Mouse (Mus musculus) hindbrain, postnatal 0 days (tissue): ENCODE measurements at regions not wholly inside any gene's neighbourhood (a gene's known extent, or its start where the extent isn't known, plus 50 kb on each side); places are given as distances from the start of the nearest gene placed in this dataset.

Experiments used
- ATAC-seq: fragments of 200-750 bp; cut with Nextera tagmentation; 2 replicates; pipeline ENCODE4 v1.8.0; 2017; ENCODE audit warnings: mild to moderate bottlenecking, moderate TSS enrichment, moderate library complexity
- DNase-seq: peaks from one replicate; pipeline ENCODE4 v3.0.0-alpha.2; 2015; ENCODE audit warnings: low spot score
- H3K27ac ChIP-seq: fragments of 300-500 bp; sonication (generic); 2 replicates; pipeline ENCODE4 v1.5.1; 2014; ENCODE audit warnings: mild to moderate bottlenecking
- H3K27me3 ChIP-seq: fragments of 300-500 bp; sonication (generic); 2 replicates; pipeline ENCODE4 v1.6.1; 2014; ENCODE audit warnings: low read length, mixed read lengths; ENCODE audit not compliant: insufficient read depth
- H3K36me3 ChIP-seq: fragments of 300-500 bp; sonication (generic); 2 replicates; pipeline ENCODE4 v1.6.1; 2014; ENCODE audit warnings: low read length, mixed read lengths; ENCODE audit not compliant: insufficient read depth
- H3K4me1 ChIP-seq: fragments of 300-500 bp; sonication (generic); 2 replicates; pipeline ENCODE4 v1.6.1; 2014; ENCODE audit warnings: antibody characterized with exemption, low read length, mixed read lengths; ENCODE audit not compliant: insufficient read depth
- H3K4me2 ChIP-seq: fragments of 300-500 bp; sonication (generic); 2 replicates; pipeline ENCODE4 v1.6.1; 2014; ENCODE audit warnings: low read depth, mild to moderate bottlenecking, low read length, moderate library complexity, mixed read lengths
- H3K4me3 ChIP-seq: fragments of 300-500 bp; sonication (generic); 2 replicates; pipeline ENCODE4 v1.5.1; 2014; ENCODE audit warnings: low read length
- H3K9ac ChIP-seq: fragments of 300-500 bp; sonication (generic); replicated peaks from 2 replicates; pipeline ENCODE4 v1.6.1; 2014; ENCODE audit warnings: mild to moderate bottlenecking, low read length, moderate library complexity, mixed read lengths
- H3K9me3 ChIP-seq: fragments of 300-500 bp; sonication (generic); 2 replicates; pipeline ENCODE4 v1.6.1; 2016; ENCODE audit warnings: low read length, mixed read lengths
- CTCF ChIP-seq: IDR thresholded peaks from 2 replicates; pipeline ENCODE4 v1.5.1; 2016; ENCODE audit warnings: antibody characterized with exemption, control low read depth, low read depth
- WGBS: fragments of 180-500 bp; shearing (Covaris S2); extraction: QIAGEN DNeasy Blood & Tissue Kit; methylation state at CpG from one replicate; pipeline ENCODE4 v1.1.7; 2014; 5-methylcytosine and 5-hydroxymethylcytosine counted together

GRCm38 (mm10) chr14:76292211-76292610, 122.5 kb upstream of the Tsc22d1 start:
- DNase-seq (no peak), ATAC-seq (no peak)
- WGBS: 57% methylated on average over 4 of the region's 4 CpGs
- Histone ChIP-seq H3K4me2 (no peak overlapping the region), H3K27me3 (no peaks in the 10 kb centered on the region), H3K9me3 (no peaks in the 10 kb centered on the region), H3K4me1 (no peaks in the 10 kb centered on the region), H3K4me3 (no peak overlapping the region), H3K27ac (no peak overlapping the region), H3K9ac (no peak overlapping the region), H3K36me3 (no peaks in the 10 kb centered on the region)
- TF ChIP-seq CTCF: no peak

GRCm38 (mm10) chr14:76295411-76296169, 119.2 kb upstream of the Tsc22d1 start:
- Histone ChIP-seq H3K36me3 (no peaks in the 10 kb centered on the region), H3K4me1 (no peaks in the 10 kb centered on the region), H3K4me3 (no peak overlapping the region), H3K27me3 (no peaks in the 10 kb centered on the region), H3K4me2 (no peak overlapping the region), H3K9me3 (no peaks in the 10 kb centered on the region), H3K27ac (no peak overlapping the region), H3K9ac (no peak overlapping the region)
- WGBS: 84% methylated on average over 18 of the region's 18 CpGs
- TF ChIP-seq CTCF: no peak
- ATAC-seq: no peak
- DNase-seq: no peak

- H3K4me3 ChIP-seq: no peak overlapping the region
- no peaks in the 10 kb centered on the region for H3K4me1 ChIP-seq
- no peaks in the 10 kb centered on the region for H3K9me3 ChIP-seq
- ATAC-seq (no peak), DNase-seq (no peak)
- no peaks in the 10 kb centered on the region for H3K27me3 ChIP-seq
- H3K4me2 ChIP-seq: no peak overlapping the region
- H3K36me3 ChIP-seq: no peaks in the 10 kb centered on the region
- WGBS: 92% methylated on average over 5 of the region's 5 CpGs
- TF ChIP-seq CTCF: no peak
- no peak overlapping the region for H3K27ac ChIP-seq
- no peak overlapping the region for H3K9ac ChIP-seq
Observed at GRCm38 (mm10) chr14:76297864-76298263, 116.9 kb upstream of the Tsc22d1 start.

- no peak overlapping the region for H3K4me3 ChIP-seq
- no peaks in the 10 kb centered on the region for H3K27me3 ChIP-seq
- ATAC-seq (no peak), DNase-seq (no peak)
- no peaks in the 10 kb centered on the region for H3K4me1 ChIP-seq
- 84% methylated on average over 11 of the region's 11 CpGs for WGBS
- H3K4me2 ChIP-seq: no peak overlapping the region
- H3K9ac ChIP-seq: no peak overlapping the region
- TF ChIP-seq CTCF: no peak
- no peaks in the 10 kb centered on the region for H3K36me3 ChIP-seq
- H3K27ac ChIP-seq: no peak overlapping the region
- H3K9me3 ChIP-seq: no peaks in the 10 kb centered on the region
Observed at GRCm38 (mm10) chr14:76302322-76302991, 112.3 kb upstream of the Tsc22d1 start.

- H3K4me2 ChIP-seq: no peak overlapping the region
- no peak overlapping the region for H3K4me3 ChIP-seq
- no peak overlapping the region for H3K27ac ChIP-seq
- DNase-seq (no peak), ATAC-seq (no peak)
- 55% methylated on average over 2 of the region's 2 CpGs for WGBS
- H3K27me3 ChIP-seq: no peaks in the 10 kb centered on the region
- no peak for TF ChIP-seq CTCF
- H3K36me3 ChIP-seq: no peaks in the 10 kb centered on the region
- H3K9ac ChIP-seq: no peak overlapping the region
- H3K4me1 ChIP-seq: peaks cover 5% of the 10 kb centered on the region; the same call in 1 of the 2 replicates
- H3K9me3 ChIP-seq: no peaks in the 10 kb centered on the region
Observed at GRCm38 (mm10) chr14:76307603-76308002, 107.2 kb upstream of the Tsc22d1 start.

- ATAC-seq: 0 out of 2 replicates have a peak, but pooled peaks have one; percentile 14
- Histone ChIP-seq H3K4me1 (peaks cover 5% of the 10 kb centered on the region; the same call in 1 of the 2 replicates), H3K9ac (peak overlapping the region; percentile 25; the same call in 1 of the 2 replicates), H3K9me3 (no peaks in the 10 kb centered on the region), H3K27me3 (no peaks in the 10 kb centered on the region), H3K36me3 (no peaks in the 10 kb centered on the region), H3K4me3 (peak overlapping the region; percentile 21), H3K27ac (no peak overlapping the region; the same call in 1 of the 2 replicates), H3K4me2 (peak overlapping the region; percentile 47)
- peak; percentile 34 for DNase-seq
- WGBS: 18% methylated on average over 12 of the region's 12 CpGs
- TF ChIP-seq CTCF: no peak
Observed at GRCm38 (mm10) chr14:76308188-76308812, 106.5 kb upstream of the Tsc22d1 start.

- Histone ChIP-seq H3K4me2 (no peak overlapping the region), H3K9ac (no peak overlapping the region), H3K4me3 (no peak overlapping the region), H3K9me3 (no peaks in the 10 kb centered on the region), H3K36me3 (no peaks in the 10 kb centered on the region), H3K4me1 (peaks cover 5% of the 10 kb centered on the region; the same call in 1 of the 2 replicates), H3K27me3 (no peaks in the 10 kb centered on the region), H3K27ac (no peak overlapping the region)
- DNase-seq (no peak), ATAC-seq (no peak)
- no peak for TF ChIP-seq CTCF
- WGBS: 78% methylated on average over 4 of the region's 4 CpGs
Observed at GRCm38 (mm10) chr14:76309606-76310005, 105.2 kb upstream of the Tsc22d1 start.
